Mouse (Mus musculus) neutrophil, adult 59 days (primary cell): ENCODE measurements around the gene Cdkn1a. TPM values are rescaled to one million over a fixed set of nuclear protein-coding genes. Genes with fewer than 3 reads are reported as not detected.

Experiments
- total RNA-seq, 2 experiments: library from RNA; stranded (reverse); gene quantifications; 1 replicate in 1 of 2; 2 replicates in 1 of 2; pipeline ENCODE4 v1.2.4; 2023

Cdkn1a gene
- 10 to 100 TPM; 24.0 to 32.5 TPM for total RNA-seq

DNA sequence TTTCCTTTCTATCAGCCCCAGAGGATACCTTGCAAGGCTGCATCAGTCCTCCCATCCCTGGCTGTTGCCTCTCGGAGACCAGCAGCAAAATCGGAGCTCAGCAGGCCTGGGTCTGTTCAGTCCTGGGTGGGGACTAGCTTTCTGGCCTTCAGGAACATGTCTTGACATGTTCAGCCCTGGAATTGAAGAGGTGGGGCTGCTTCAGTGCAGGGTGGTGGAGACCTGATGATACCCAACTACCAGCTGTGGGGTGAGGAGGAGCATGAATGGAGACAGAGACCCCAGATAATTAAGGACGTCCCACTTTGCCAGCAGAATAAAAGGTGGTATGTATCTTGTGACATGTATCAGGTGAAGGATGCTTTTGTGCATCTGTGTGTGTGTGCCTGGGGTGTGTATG is at the start of gene Cdkn1a:
Gene Cdkn1a, plus strand, starts transcription at position 201 of the 400 bp plus-strand sequence.

DNA sequence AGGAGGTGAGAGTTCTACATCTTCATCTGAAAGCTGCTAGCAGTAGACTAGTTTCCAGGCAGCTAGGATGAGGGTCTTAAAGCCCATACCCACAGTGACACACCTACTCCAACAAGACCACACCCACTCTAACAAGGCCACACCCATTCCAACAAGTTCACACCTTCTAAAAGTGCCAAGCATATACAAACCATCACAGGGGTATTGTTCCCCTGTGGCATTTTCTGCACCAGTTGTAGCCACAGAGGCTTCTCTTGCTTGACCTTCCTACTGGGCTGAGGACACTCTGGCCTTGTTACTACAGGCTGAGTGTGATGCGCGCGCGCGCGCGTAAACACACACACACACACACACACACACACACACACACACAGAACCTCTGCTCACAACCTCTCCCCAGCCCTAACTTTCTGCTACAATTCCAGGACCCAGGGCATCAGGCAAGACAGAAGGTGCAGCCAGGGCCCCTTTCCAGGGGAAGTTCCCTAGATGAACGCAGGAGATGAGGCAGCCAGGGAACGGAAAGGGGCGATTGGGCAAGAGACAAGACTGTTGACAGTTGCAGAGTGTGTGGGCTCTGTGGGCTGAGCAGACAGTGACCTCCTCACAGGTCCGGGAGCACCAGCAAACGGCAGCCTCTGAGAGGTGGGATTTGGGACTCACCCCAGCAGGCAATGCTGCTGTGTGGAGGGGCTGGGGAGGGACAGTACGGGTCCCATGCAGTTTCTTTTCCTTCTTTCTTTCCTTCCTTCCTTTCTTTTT is 23.0 kb downstream of the Cdkn1a start, which contains the start of gene Rab44:
Gene Rab44, plus strand, starts transcription at position 555 of the 762 bp plus-strand sequence.

Other genes with a start within 250 kb of the Cdkn1a start
- gene Pnpla1, start 232.6 kb upstream of the Cdkn1a start, total RNA-seq, result 1 to 10 TPM; 5.0 to 5.2 TPM
- gene 4930539E08Rik, start 175.7 kb upstream of the Cdkn1a start, total RNA-seq, result under 1 TPM; 0.13 to 0.20 TPM
- 1 to 10 TPM; 1.7 to 3.8 TPM for gene Pxt1, start 147.1 kb upstream of the Cdkn1a start, total RNA-seq
- 100 to 1,000 TPM; 195 to 214 TPM for gene Kctd20, start 139.0 kb upstream of the Cdkn1a start, total RNA-seq
- gene Stk38, start 83.0 kb upstream of the Cdkn1a start, total RNA-seq, result 100 to 1,000 TPM; 299 to 310 TPM
- 100 to 1,000 TPM; 241 to 246 TPM for gene Srsf3, start 58.3 kb upstream of the Cdkn1a start, total RNA-seq
- 100 to 1,000 TPM; 211 to 216 TPM for gene Rab44, start 23.2 kb downstream of the Cdkn1a start, total RNA-seq
- under 1 TPM in 1 of 2 experiments, not detected in 1; 0.40 TPM for gene Cpne5, start 147.2 kb downstream of the Cdkn1a start, total RNA-seq
- gene Ppil1, start 173.2 kb downstream of the Cdkn1a start, total RNA-seq, result 10 to 100 TPM; 20.2 to 20.6 TPM
- gene BC004004, start 177.8 kb downstream of the Cdkn1a start, total RNA-seq, result 10 to 100 TPM; 72.4 to 84.1 TPM
- 100 to 1,000 TPM; 204 to 207 TPM for gene Pi16, start 226.7 kb downstream of the Cdkn1a start, total RNA-seq